Mouse (Mus musculus) adrenal gland, postnatal 25 days (tissue): ENCODE data around the gene Wwc1. TPM values are rescaled to one million over a fixed set of nuclear protein-coding genes. Genes with fewer than 3 reads are reported as not detected.

Source experiments
- DNase-seq: peaks from one replicate; pipeline ENCODE4 v3.0.0; 2021; ENCODE audit warnings: mixed read lengths
- total RNA-seq: library from RNA; stranded (reverse); gene quantifications from 2 replicates; pipeline ENCODE4 v1.2.3, GENCODE M21; 2021

Gene Wwc1
- total RNA-seq, 1 experiment from 2014 or later = 80.2 TPM

DNA sequence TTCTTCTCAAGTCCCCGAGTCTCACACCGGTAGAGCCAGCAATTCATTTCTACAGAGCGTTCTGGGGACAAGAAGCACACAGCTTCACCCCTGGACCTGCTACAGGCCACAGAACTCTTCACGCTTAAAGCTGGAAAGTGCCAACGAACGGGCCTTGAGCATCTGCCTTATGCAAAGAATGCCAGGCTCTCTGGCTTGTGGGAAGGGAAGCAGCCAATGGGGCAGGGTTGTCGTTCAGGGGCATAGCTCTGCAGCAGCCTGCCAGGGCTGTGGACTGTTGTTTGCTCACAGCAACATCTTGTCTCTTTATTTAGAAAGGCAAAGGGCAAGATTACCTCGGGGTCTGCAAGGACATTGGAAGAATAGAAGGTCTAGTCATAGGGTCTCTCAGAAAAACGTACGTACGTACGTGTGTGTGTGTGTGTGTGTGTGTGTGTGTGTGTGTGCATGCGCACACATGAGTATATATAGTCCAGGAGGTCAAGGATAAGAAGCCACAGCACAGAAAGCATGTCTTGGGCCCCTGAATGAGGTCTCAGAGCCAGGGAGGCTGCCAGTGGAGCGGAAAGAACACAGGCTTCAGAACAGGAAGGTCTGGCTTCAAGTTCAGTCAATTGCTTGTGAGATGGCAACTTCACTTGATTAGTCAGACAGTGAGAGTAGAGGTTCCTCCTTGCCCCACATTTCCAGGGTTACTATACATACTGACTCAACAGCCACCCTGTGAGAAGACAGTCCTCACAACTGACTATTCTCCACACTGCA lies 48.0 kb downstream of the Wwc1 start:
- DNase-seq = no peak

DNA sequence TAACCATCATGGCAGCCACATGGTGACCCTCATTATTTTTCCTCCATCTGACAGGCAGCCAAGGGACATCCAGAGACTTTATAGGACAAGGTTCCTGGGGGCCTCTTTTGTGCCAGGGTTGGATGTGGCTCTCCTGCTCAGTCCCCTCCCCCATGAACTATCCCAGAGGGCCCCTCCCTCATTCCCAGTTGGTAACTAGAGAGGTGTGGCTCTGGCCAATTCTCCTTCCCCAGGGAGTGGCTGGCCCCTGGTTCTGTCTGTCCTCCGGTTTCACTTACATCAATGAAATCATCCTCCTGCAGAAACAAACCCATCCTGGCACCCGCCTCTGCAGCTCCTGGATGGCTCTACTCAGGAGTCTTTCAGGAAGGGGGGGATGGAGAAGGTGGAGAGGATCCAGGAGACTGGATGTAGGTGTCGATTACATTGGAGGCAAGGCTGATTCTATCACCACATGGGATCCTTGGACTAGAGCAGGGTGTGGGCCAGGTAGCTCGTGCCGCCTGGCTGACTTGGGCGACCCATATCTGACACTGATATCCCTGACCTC lies 49.7 kb downstream of the Wwc1 start:
- no peak for DNase-seq

DNA sequence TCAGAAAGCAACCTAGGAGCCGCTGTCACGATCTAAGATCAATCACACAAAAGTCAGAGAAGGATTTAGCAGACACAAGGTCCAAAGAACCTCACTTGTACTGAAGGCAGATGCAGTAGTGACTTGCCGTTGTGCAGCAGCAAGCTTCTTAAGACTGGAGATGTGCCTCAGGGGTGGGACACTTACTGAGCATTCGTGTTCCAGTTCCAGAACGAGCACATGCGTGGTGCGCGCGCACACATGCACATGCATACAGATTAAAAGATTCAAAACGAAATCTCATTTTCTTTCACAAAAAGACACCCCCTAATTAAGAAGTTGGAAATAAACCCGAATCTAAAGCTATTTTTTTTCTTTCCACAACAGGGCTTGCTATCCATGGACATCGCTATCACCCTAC lies 51.9 kb downstream of the Wwc1 start:
- no peak for DNase-seq

DNA sequence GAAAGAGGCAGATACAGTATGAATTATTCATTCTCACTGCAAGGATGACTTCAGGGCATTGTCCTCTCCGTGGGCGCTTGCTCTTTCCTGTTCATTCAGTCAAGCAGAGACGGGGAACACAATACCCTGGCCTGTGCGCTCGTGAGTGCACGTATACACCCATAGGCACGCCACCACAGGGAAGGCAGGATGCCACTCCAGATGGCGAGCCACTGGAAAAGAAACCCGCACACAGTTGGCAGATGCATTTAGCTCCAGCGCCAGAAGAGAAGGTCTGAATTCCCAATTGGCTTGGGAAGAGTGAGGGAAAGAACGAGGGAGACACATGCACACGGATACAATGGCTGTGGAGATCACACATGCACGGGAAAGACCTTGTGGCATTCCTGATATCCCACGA lies 53.0 kb downstream of the Wwc1 start:
- DNase-seq = no peak

DNA sequence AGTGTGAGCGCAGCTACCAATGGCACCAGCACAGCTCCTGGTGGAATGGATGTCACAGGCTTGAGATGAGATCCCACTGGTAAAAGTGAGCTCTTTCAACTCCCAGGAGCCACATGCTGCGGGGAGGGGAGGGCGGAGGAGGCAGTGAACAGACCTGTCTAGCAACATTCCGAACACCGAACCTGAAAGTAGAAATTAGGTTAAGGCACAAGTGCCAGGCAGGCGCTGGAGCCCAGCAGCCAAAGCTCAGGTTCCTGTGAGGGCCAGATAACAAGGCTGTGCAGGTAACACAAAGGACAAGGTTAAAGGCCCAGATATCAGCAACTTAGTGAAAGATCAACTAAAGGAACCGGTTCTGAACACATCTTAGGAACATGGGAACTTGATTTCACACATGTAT lies 54.7 kb downstream of the Wwc1 start:
- no peak for DNase-seq

DNA sequence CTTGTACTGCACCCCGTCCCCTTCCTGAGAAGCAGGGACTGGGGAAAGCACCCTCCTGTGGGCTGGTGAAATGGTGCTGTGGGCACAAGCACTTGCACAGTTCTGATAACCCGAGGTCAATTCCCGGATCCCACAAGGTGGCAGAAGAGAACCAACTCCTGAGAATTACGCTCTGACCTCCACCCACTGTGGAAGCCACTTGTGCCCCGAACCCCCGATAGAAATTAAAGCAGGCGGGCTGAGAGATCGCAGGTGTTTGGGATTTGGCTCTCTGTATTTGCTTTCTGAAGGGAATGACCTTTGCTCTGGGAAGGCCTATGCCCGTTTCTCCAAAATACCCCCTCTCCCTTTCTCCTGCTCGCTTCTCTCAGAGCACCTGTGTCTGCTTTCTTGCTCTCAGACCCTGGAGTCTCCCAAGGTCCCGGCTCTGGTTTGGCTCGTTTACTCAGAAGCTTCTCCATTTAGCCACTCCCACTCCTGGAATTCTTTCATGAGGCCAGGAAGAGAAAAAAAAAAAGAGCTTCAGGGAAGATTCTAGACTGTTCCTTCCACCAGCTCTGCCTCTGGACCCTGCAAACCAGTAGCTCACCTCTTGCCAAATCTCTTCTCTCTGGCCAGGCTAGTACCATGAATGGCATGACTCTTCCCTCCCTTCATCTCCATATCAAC lies 58.0 kb downstream of the Wwc1 start:
- no peak for DNase-seq

DNA sequence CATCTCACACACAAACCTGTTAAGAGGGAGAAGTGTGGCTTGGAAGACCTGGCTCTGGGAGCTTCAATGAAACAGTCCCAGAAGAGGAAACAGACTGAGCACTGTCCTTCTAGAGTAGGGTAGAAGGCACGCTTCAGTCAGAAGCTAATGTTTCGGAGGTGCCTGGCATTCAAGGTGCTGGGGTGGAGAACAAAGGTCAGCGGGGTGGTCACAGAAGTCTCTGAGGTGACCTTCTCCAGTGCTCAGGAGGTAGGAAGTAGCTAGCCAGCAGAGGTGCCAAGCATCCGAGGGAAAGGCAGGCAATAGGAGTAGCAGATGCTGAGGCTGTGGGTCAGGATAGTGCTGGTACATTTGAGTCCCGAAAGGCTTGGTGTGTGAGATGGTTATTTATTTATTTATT lies 59.6 kb downstream of the Wwc1 start:
- DNase-seq = no peak

DNA sequence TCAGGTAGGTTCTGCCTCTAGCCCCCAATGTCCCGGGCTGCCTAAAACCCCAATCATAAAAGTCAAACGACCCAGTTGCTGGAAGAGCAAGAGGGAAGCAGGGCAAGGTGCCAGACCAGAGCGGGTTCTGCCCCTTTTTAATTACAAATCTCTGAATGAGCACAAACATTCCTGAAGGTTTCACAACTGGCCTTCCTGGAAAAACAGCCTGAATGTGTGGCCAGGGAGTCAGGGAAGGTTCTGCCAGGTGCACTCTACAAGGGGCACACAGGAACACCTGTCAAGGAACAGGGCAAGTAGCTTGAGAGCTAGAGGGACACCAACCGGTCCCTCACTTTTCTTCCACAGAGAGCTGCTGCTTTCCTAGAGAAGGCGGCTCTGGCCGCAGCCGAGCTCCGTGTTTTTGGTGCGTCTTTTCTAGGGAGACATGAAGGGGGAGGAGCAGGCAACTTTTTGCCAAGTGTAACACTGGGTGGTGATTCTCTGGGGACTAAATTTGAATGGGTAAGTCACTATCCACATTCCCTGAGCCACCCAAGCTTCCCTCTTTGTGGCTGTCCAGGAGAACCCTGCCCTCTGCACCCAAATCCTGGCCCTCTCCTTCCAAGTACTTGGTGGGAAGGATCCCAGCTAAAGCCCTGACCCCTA lies 60.3 kb downstream of the Wwc1 start:
- no peak for DNase-seq

DNA sequence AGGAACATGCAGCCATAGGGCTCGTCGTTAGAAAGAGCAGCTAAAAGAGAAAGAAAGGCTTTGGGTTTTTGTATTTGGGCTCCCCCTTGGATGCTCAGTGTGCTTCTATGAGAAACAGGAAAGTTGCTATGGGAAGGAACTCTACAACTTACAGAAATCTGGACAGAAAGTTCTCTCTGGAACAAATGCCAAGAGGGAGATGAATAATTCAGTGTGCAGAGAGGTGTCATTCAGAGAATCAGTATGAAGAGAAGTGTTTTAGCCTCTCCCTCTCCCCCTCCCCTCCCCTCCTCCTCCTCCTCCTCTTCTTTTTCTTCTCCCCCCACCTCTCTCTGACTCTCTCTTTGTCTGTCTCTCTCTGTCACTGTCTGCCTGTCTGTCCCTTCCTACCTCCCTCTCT lies 60.9 kb downstream of the Wwc1 start:
- no peak for DNase-seq

DNA sequence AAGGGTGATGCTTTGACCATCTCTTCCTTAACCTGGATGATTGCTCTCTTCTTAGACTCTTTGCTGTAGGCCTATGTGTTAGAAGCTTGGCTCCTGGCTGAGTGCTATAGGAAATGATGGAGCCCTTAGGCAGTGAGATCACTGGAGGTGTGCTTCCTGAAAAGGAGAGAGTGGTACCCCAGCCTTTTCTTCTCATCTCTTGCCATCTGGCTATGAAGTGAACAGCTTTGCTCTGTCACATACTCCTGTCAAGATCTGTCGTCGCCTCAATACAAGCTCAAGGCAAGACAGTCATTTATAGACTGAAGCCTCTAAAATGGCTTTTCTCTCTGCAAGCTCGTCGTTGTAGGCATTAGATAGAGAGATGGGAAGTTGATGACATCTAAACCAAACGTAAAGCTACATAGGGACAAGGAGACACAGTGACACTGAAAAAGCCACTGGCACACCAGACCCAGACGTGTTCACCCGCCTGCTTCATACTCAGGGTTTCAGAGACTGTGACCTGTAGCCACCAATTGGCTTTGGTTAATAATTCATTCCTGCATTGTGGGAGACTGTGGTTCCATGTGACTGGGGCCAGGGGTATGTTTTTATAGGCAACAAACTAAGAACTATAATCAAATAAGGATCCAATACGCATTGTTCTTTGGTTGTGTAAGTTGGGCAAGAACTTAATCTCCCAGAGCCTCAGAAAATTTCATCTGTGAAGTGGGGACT lies 63.7 kb downstream of the Wwc1 start:
- DNase-seq = no peak

DNA sequence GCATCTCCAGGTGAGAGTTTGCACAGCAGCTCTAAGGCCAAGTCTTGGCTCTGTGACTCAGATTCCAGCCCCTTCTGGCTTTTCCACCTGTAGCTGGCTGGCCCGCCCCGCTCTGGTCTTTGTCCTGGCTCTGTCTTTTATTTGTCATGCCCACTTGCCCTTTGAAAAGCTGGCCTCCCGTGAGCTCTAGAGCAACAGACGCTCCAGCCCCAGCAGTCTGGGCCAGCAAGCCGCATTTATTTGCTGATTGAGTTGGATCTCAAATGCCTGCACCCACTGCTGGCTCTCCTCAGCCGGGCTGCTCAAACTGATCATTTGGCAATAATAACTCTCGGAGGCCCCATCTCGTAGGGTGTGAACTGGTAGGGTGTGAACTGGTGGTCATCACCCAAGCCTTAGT lies 64.8 kb downstream of the Wwc1 start:
- DNase-seq = no peak

DNA sequence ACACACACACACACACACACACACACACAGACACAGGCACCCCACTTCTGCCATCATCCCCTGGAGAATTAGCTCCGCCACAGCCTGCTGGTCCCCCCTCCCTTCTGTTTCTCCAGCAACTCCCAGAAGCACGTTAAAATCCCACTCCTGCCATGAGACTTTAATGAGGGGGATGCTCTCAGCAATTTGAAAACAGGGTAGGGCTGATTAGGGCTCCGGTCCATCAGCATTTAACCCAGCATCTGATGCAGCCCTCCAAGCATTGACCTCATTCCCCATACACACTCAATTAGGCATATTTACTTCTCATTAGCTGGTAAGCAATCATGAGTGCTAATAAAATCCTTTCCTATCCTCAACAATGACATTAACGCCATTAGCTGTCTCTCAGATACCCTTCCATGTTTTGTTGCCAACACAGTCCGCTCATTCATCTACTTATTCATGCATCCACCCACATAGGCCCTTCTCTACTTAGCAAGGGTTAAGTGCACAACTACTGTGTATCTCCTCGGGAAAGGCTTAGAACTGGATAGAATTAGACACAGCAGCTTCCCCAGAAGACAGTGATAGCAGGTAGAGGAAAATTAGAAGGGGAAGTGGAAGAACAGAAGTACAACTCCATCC lies 66.8 kb downstream of the Wwc1 start:
- DNase-seq = no peak

DNA sequence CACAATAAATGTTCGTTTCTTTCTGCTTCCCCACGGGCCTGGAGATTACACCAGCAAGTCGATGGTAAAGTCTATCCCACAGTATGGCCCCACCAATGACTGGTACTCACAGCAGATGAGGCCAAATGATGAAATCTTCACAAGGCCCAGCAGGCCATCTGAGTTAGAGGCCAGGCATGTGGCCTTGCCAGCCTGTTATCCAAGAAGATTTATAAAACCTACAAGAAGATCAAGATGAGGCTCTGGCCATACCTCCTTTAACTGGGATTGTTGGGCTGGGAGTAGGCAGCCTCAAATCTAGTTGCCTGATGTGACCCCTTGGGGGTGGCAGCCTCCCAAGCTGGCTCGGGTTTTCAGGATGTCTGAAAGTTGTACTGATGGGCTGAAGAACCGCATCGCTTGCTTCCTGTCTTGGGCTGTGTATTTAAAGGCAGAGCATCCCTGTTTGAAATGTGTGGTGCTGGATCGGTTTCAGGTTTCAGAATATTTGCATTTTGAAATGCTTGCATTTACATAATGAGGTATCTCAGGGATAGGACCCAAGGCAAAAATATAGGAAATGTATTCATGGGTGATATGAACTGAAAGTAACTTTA lies 75.3 kb downstream of the Wwc1 start:
- DNase-seq = no peak

DNA sequence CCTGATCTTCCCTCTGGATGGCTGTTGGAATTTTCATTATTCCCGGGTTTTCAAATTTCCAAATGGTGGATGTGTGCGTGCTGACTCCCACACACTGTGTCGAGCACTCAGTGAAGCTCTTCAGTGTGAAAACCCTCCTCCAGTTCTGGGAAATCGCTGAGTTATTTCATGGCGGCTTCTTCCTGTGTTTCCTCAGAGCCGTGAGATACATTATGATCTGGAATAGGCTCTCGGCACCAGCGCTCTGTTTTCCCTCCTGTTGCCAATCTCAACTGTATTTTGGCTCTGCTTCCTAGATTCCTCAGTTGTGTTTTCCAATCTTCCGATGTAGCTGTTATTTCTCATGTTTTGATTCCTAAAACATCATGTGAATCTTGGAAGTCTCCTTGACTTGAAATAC lies 77.2 kb downstream of the Wwc1 start:
- DNase-seq = no peak

DNA sequence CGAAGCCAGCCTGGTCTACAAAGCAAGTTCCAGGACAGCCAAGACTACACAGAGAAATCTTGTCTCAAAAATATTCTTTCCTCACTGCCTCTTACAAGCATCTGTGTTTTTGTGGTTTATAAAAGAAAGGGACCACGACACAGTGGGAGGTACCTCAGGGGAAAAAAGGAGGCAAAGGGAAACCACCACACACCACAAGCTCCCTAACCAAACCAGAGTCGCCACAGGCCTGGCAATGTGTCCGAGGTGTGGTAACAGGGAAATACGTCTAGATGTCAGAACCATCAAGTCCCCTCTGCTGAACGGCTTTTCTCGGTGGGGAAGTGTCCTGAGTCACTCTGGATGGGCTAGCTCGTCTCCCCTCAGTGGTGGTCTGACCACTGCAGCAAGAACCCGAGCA lies 80.4 kb downstream of the Wwc1 start:
- no peak for DNase-seq

DNA sequence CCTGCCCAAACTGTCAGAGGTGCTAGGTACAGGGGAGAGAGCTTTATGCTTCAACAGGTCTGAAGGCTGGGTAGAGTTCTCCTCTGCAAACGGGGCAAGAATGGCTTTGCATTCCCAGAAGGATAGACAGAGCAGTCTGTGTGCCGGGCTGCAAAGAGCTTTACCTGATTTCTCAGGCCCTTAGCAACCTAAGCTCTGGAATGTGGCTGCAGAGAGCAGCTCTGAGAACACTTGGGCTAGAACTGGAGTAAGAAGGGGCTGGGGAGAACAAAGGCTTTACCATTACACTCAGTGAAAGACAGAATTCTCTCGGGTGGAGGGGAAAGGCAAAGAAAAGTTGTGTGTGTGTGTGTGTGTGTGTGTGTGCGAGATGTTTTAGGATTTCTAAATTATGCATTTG lies 86.9 kb downstream of the Wwc1 start:
- no peak for DNase-seq

DNA sequence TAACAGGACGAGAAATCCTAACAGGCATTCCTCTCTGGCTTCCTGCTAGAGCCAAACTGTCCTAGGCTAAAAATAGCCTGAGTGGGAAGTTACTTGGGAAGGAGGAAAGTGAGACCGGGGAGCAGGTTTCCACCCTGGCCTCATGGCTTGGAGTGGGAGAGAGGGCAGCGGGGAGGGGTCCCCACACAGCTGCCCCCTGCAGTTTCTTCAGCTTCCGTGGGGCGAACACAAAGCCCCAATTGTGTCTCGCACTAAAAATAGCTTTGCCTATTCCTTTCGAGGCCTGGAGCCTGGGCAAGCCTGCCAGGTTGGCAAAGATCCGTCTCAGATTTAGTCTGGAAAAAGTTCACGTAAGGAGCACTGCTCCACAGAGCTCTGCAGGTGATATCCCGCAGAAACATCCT lies 87.3 kb downstream of the Wwc1 start:
- no peak for DNase-seq

DNA sequence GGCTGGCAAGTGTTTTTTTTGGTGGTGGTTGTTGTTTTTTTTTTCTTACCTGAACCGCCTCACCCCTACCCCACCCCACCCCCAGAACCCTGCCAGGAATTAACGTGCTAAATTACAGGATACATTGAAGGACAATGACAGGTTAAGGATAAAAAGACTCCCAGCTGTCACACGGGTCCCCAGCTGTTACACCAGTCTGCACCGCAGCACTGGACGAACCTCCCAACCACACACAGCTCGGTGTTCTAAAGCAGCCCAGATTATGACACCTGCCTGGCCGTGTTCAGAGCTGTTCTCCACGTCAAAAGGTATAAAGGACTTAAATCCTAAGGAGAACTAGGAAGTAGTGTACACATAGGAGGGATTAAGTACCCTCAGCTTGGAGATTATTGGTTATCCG lies 88.0 kb downstream of the Wwc1 start:
- DNase-seq = no peak

DNA sequence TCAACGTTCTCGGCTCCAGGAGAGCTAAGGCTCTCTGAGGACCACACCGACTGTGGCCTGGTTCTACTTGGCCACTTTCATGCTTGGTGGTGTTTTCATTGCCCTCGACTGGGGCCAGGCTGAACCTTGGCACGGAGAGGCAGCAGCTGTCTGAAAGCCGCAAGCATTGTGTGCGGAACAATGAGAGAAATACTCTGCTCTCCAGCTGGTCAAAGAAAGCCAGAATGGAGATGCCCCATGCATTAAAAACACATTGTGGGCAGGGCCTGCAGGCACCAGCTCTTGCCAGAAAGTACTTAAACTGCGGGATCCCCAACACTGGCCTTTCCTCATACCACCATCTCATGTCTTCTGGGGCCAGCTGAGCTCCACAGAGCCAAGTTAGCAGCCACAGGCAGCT lies 91.5 kb downstream of the Wwc1 start:
- no peak for DNase-seq

DNA sequence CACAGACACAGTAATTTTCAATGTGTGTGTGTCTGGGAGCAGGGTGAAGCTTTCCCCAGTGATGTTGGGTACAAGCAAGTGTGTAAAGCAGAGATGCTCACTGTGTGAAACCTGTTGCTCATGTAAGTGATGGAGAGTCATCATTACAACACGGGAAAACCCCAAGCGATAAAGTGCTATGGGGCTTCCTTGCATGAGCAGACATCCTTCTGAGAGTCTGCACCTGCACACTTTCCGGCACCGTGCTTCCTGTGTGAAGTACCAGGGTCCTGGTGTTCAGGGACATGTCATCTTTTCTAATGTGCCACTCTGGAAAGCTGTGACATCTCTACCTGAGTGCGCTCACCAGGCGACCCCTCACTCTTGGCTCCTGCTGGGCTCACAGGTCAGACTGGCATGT lies 97.5 kb downstream of the Wwc1 start:
- no peak for DNase-seq

DNA sequence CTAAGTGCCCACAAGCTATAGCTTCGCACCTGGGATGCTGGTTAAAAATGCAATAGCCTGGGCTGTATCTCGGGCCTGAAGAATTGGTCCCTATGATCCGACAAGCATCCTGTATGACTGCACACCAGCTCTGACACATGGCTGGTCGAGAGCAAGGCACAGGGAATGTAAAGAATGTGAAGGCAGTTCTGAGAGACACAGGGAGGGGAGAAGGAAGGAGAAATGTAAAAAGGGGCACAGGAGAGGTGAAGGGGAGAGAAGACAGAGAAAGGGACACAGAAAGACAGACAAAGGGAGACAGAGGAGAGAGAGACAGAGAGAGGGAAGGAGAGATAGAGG lies 101.8 kb downstream of the Wwc1 start:
- no peak for DNase-seq
